Mouse (Mus musculus) stomach, postnatal 0 days (tissue): ENCODE data around the gene Zmynd10. TPM values are rescaled to one million over a fixed set of nuclear protein-coding genes. Genes with fewer than 3 reads are reported as not detected.

Source experiments
- ATAC-seq: fragments of 200-750 bp; cut with Nextera tagmentation; 2 replicates; pipeline ENCODE4 v1.8.0; 2017; ENCODE audit not compliant: low FRiP score, low TSS enrichment
- DNase-seq: peaks from one replicate; pipeline ENCODE4 v3.0.0-alpha.2; 2016; ENCODE audit warnings: low spot score
- H3K27ac ChIP-seq: fragments of 300-500 bp; sonication (generic); replicated peaks from 2 replicates; pipeline ENCODE4 v1.5.1; 2014; ENCODE audit warnings: mild to moderate bottlenecking, control low read depth
- H3K27me3 ChIP-seq: fragments of 300-500 bp; sonication (generic); 2 replicates; pipeline ENCODE4 v1.6.1; 2014; ENCODE audit warnings: low read length; ENCODE audit not compliant: control insufficient read depth, insufficient read depth
- H3K36me3 ChIP-seq: fragments of 300-500 bp; sonication (generic); 2 replicates; pipeline ENCODE4 v1.6.1; 2014; ENCODE audit warnings: low read length, mixed read lengths; ENCODE audit not compliant: control insufficient read depth, insufficient read depth
- H3K4me1 ChIP-seq: fragments of 300-500 bp; sonication (generic); replicated peaks from 2 replicates; pipeline ENCODE4 v1.6.1; 2014; ENCODE audit warnings: antibody characterized with exemption; ENCODE audit not compliant: control insufficient read depth, insufficient read depth
- H3K4me2 ChIP-seq: fragments of 300-500 bp; sonication (generic); replicated peaks from 2 replicates; pipeline ENCODE4 v1.6.1; 2014; ENCODE audit warnings: low read depth, mild to moderate bottlenecking, control low read depth, moderate library complexity
- H3K4me3 ChIP-seq: fragments of 300-500 bp; sonication (generic); 2 replicates; pipeline ENCODE4 v1.5.1; 2014; ENCODE audit warnings: low read depth, low read length, control low read depth
- H3K9ac ChIP-seq: fragments of 300-500 bp; sonication (generic); 2 replicates; pipeline ENCODE4 v1.6.1; 2014; ENCODE audit warnings: mild to moderate bottlenecking, low read length, control low read depth, mixed read lengths
- H3K9me3 ChIP-seq: fragments of 300-500 bp; sonication (generic); 2 replicates; pipeline ENCODE4 v1.6.1; 2016; ENCODE audit warnings: low read length; ENCODE audit not compliant: control insufficient read depth
- CTCF ChIP-seq: IDR thresholded peaks from 2 replicates; pipeline ENCODE4 v1.5.1; 2016; ENCODE audit warnings: antibody characterized with exemption, low read depth, mild to moderate bottlenecking, moderate library complexity
- EP300 ChIP-seq: optimal IDR thresholded peaks from 2 replicates; pipeline ENCODE3; 2016; ENCODE audit warnings: antibody characterized with exemption
- WGBS: fragments of 180-500 bp; shearing (Covaris S2); extraction: QIAGEN DNeasy Blood & Tissue Kit; methylation state at CpG from one replicate; pipeline ENCODE4 v1.1.7; 2014; 5-methylcytosine and 5-hydroxymethylcytosine counted together
- polyA plus RNA-seq: library from polyadenylated mRNA; unstranded; fragments of >200 nt; fragmentation: Nextera tagmentation; extraction: Ambion mirVana; gene quantifications from 2 replicates; pipeline ENCODE4 v1.2.1, GENCODE M21; 2015

The Zmynd10 gene
- polyA plus RNA-seq, 1 experiment from 2014 or later = 0.97 TPM

DNA sequence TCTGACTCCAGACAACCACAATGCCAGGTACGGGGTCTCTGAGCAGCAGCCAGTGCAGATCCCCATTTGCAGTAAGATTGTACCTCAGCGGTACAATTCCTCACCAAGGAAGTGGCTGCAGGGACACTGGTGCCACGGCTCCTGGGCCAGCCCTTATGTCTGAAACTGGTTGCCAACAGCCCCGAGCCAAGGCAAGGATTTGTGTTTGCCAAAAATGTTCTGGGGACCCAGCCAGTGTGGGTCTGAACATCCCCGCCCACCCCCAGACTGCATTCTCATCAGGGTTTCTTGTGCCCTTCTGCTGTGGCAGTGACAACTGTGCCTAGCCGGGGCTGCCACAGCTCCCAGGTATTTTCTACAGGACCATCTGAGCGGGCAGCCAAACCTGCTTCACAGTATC is 8.9 kb upstream of the Zmynd10 start:
- no peaks in the 10 kb centered on the region for H3K27me3 ChIP-seq
- no peak overlapping the region for H3K9ac ChIP-seq
- no peaks in the 10 kb centered on the region for H3K9me3 ChIP-seq
- peaks cover 8% of the 10 kb centered on the region; the same call in 1 of the 2 replicates for H3K4me1 ChIP-seq
- 92% methylated on average over 7 of the region's 7 CpGs for WGBS
- H3K36me3 ChIP-seq = peaks cover 9% of the 10 kb centered on the region
- no peak overlapping the region for H3K27ac ChIP-seq
- no peak for DNase-seq
- TF ChIP-seq EP300 (no peak), CTCF (no peak)
- no peak for ATAC-seq
- H3K4me3 ChIP-seq = no peak overlapping the region
- H3K4me2 ChIP-seq = no peak overlapping the region

GRCm38 (mm10) chr9:107538711-107539110 is 8.4 kb upstream of the Zmynd10 start:
- DNase-seq (no peak), ATAC-seq (no peak)
- TF ChIP-seq EP300 = no peak
- no peak for TF ChIP-seq CTCF
- H3K27ac ChIP-seq = no peak overlapping the region
- H3K9ac ChIP-seq = no peak overlapping the region
- H3K4me2 ChIP-seq = no peak overlapping the region
- H3K27me3 ChIP-seq = no peaks in the 10 kb centered on the region
- 91% methylated on average over 3 of the region's 3 CpGs for WGBS
- no peak overlapping the region for H3K4me3 ChIP-seq
- peaks cover 9% of the 10 kb centered on the region for H3K36me3 ChIP-seq
- H3K9me3 ChIP-seq = no peaks in the 10 kb centered on the region
- H3K4me1 ChIP-seq = peaks cover 8% of the 10 kb centered on the region; the same call in 1 of the 2 replicates

- H3K4me3 ChIP-seq = no peak overlapping the region
- DNase-seq = no peak
- no peaks in the 10 kb centered on the region for H3K9me3 ChIP-seq
- no peaks in the 10 kb centered on the region for H3K27me3 ChIP-seq
- WGBS = 92% methylated on average over 8 of the region's 8 CpGs
- no peak for ATAC-seq
- H3K9ac ChIP-seq = no peak overlapping the region
- no peak overlapping the region for H3K27ac ChIP-seq
- H3K4me2 ChIP-seq = no peak overlapping the region
- H3K4me1 ChIP-seq = peaks cover 8% of the 10 kb centered on the region; the same call in 1 of the 2 replicates
- TF ChIP-seq EP300 (no peak), CTCF (no peak)
- peaks cover 13% of the 10 kb centered on the region for H3K36me3 ChIP-seq
These were observed 7.2 kb upstream of the Zmynd10 start for GRCm38 (mm10) chr9:107539940-107540339.

DNA sequence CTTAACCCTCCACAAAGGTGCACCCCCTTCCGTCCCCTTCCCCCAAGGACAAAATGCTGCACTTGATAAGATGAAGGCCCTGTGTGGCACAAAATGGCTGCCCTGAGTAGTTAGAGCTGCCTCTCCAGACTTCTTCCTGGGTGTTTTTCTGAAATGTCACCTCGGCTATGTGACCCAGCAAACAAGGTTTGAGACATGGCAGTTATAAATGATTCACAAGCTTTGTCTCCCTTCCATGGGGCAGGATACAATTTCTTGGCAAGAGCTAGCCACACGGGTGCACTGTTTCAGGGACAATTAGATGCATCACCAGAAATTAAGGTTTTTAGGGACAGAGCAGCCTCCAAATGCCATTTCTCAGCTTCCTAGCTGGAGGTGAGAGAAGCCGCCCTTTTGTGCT is 6.7 kb upstream of the Zmynd10 start:
- Histone ChIP-seq H3K27me3 (no peaks in the 10 kb centered on the region), H3K4me1 (peaks cover 5% of the 10 kb centered on the region; the same call in 1 of the 2 replicates), H3K4me3 (no peak overlapping the region), H3K9ac (no peak overlapping the region), H3K36me3 (peaks cover 13% of the 10 kb centered on the region), H3K9me3 (no peaks in the 10 kb centered on the region), H3K4me2 (no peak overlapping the region), H3K27ac (no peak overlapping the region)
- no peak for DNase-seq
- WGBS = 58% methylated on average over 4 of the region's 4 CpGs
- TF ChIP-seq CTCF (no peak), EP300 (no peak)
- ATAC-seq = no peak

GRCm38 (mm10) chr9:107541005-107541404 is 6.1 kb upstream of the Zmynd10 start:
- H3K36me3 ChIP-seq = peaks cover 13% of the 10 kb centered on the region
- no peaks in the 10 kb centered on the region for H3K9me3 ChIP-seq
- no peak for TF ChIP-seq CTCF
- no peak for TF ChIP-seq EP300
- DNase-seq = no peak
- peak overlapping the region; percentile 63; the same call in 1 of the 2 replicates for H3K4me3 ChIP-seq
- H3K9ac ChIP-seq = 0 out of 2 replicates have a peak overlapping the region, but pooled peaks have one; percentile 41
- no peak for ATAC-seq
- peaks cover 5% of the 10 kb centered on the region; the same call in 1 of the 2 replicates for H3K4me1 ChIP-seq
- H3K27ac ChIP-seq = no peak overlapping the region
- 20% methylated on average over 10 of the region's 10 CpGs for WGBS
- peak overlapping the region; percentile 78 for H3K4me2 ChIP-seq
- no peaks in the 10 kb centered on the region for H3K27me3 ChIP-seq

DNA sequence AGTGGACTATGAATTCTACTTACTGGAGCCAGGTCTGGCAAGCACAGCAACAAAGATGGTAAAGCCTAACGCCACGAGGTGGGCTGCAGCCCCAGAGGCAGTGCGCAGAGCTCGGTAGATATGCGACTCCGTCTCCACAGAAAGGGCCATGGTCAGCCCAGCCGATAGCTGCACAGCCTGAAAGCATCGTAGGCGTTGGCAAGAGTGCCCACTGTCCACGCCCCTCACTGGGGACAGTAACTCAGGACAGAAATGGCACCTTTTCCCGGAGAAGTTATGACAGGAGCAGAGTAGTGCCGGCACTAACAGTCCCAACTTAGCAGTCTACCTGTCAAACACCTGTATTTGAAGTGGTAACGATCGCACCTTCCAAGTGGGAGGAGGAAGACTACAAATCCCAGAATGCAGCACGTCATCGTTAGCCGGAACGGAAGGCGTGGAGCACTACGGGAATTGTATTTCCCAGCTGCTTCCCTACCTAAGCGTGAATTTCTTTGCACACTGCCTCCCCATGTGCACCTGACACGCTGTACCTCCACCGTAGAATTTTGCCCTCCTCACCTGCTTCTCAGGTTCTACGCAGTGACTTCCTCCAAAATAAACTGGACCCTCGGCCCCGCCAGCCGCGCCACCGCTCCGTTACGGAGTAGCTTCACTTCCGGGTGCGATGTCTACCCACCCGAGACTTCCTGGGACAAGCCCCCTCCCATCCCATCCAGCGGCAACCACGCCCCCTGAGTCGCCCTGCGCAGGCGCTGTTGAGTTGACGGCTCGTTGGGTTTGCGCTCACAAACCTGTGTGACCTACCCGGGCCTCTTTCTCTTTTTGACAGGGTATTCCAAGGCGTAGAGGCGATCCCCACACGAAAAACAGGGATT is 5.4 kb upstream of the Zmynd10 start, which contains the start of the genes Cyb561d2 and Nprl2:
Gene Cyb561d2, minus strand, starts transcription at position 720 of the 878 bp plus-strand sequence.
Gene Nprl2, plus strand, starts transcription at position 753 of the 878 bp plus-strand sequence.
- H3K36me3 ChIP-seq = peaks cover 13% of the 10 kb centered on the region
- H3K4me3 ChIP-seq = peak within 1 kb of the TSS; percentile 63
- DNase-seq (peak; percentile 94), ATAC-seq (peak; percentile 85)
- no peak for TF ChIP-seq EP300
- TF ChIP-seq CTCF = peak; percentile 21; the same call in 1 of the 2 replicates
- no peaks in the 10 kb centered on the region for H3K27me3 ChIP-seq
- under 1% methylated on average over 46 of the region's 46 CpGs for WGBS
- peak within 1 kb of the TSS; percentile 78 for H3K4me2 ChIP-seq
- H3K27ac ChIP-seq = peak within 1 kb of the TSS; percentile 40; the same call in 1 of the 2 replicates
- peaks cover 2% of the 10 kb centered on the region; the same call in 1 of the 2 replicates for H3K4me1 ChIP-seq
- H3K9ac ChIP-seq = peak within 1 kb of the TSS; percentile 55
- no peaks in the 10 kb centered on the region for H3K9me3 ChIP-seq
